Mouse (Mus musculus): ENCODE data around the gene Arxes1.
"Not testable (repeated sequence)": the region's sequence is repeated elsewhere in the genome, so short reads cannot be mapped to it uniquely, and the experiment has no call there.

DNA sequence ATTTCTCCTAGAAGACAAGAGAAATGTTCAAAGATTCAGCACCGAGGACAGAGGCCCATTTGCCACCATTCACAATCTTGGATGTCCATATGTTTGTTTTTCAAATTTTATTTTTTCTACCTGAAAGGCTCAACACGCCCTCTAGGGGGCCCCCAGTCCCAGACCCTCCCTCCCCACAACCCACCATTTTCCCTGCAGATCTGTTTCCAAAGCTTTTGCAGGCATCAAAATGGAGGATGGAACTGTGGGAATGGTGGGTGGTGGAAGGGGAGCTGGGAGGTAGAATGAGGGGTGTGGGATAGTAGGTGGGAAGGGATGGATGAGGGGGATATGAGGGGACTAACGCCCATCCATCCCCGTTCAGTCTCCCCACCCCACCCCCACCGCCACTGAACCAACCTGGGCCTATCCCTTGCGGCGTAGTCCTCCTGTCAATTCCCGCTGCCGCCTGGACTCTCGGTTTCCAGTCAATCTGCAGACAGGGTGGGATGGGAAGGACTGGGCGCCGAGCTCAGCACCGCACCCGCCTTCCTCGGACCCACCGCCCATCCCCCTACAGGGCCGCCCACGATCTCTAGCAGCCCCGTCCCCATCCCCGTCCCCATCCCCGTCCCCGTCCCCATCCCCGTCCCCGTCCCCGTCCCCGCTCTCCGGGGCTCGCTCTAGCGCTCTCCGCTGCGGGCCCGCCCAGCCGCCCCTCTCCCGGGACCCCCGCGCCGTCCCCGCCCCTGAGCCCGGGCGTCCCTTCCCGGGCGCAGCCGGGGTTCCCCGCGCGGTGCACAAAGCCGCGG is 34.2 kb downstream of the Arxes1 start:
- TF ChIP-seq POLR2A (IDR thresholded peaks at IDR 0.05; ENCODE audit: low read depth, low read length); CTCF (IDR thresholded peaks at IDR 0.05; ENCODE audit: borderline replicate concordance, insufficient read depth, low read length): not testable (repeated sequence)
